Mouse (Mus musculus) spleen, adult 2 months (tissue): ENCODE results near the gene Smad6. TPM values are rescaled to one million over a fixed set of nuclear protein-coding genes. Genes with fewer than 3 reads are reported as not detected.
A peak's percentile ranks its signal among the peaks of the same experiment; 100 is the strongest.

Experiments used
- DNase-seq, 2 experiments: peaks; one replicate each; pipeline versions ENCODE4 v3.0.0 to v3.0.0-alpha.2; 2012 to 2021; ENCODE audit warnings: low spot score in 2 of 2, low read depth in 1 of 2
- H3K27ac ChIP-seq: fragments of 200-500 bp; 2 replicates; pipeline ENCODE4 v1.5.1; 2012; ENCODE audit warnings: low read length, inconsistent platforms; ENCODE audit not compliant: insufficient read depth
- H3K27me3 ChIP-seq: fragments of 200-500 bp; 2 replicates; pipeline ENCODE4 v1.6.1; 2012; ENCODE audit warnings: mild to moderate bottlenecking, moderate library complexity, low read length, inconsistent platforms; ENCODE audit not compliant: control insufficient read depth, insufficient read depth
- H3K36me3 ChIP-seq: fragments of 200-500 bp; 2 replicates; pipeline ENCODE4 v1.6.1; 2012; ENCODE audit warnings: mild to moderate bottlenecking, low read length, inconsistent platforms; ENCODE audit not compliant: control insufficient read depth, insufficient read depth
- H3K4me1 ChIP-seq: fragments of 200-500 bp; 2 replicates; pipeline ENCODE4 v1.6.1; 2011; ENCODE audit warnings: inconsistent platforms; ENCODE audit not compliant: control insufficient read depth, insufficient read depth, insufficient read length
- H3K4me3 ChIP-seq: fragments of 200-500 bp; 2 replicates; pipeline ENCODE4 v1.5.1; 2011; ENCODE audit warnings: mild to moderate bottlenecking, inconsistent platforms; ENCODE audit not compliant: insufficient read depth, insufficient read length; ENCODE audit errors: extremely low read depth
- CTCF ChIP-seq: fragments of 200-500 bp; IDR thresholded peaks from 2 replicates; pipeline ENCODE4 v1.5.1; 2011; ENCODE audit warnings: mild to moderate bottlenecking, inconsistent platforms; ENCODE audit not compliant: insufficient read depth, insufficient read length, insufficient replicate concordance; ENCODE audit errors: extremely low read depth
- POLR2A ChIP-seq: fragments of 200-500 bp; IDR thresholded peaks from 2 replicates; pipeline ENCODE4 v1.6.1; 2011; ENCODE audit warnings: low read depth, low read length, inconsistent platforms
- WGBS: fragments of 180-500 bp; shearing (Covaris S2); methylation state at CpG from one replicate; pipeline ENCODE4 v1.1.7; 2018; 5-methylcytosine and 5-hydroxymethylcytosine counted together
- polyA plus RNA-seq: library from polyadenylated mRNA; depleted of rRNA; stranded (reverse); fragments of >200 nt; gene quantifications from 2 replicates; pipeline ENCODE4 v1.2.3, GENCODE M21; 2012

Smad6 gene
- polyA plus RNA-seq, 1 experiment, result 6.2 TPM

DNA sequence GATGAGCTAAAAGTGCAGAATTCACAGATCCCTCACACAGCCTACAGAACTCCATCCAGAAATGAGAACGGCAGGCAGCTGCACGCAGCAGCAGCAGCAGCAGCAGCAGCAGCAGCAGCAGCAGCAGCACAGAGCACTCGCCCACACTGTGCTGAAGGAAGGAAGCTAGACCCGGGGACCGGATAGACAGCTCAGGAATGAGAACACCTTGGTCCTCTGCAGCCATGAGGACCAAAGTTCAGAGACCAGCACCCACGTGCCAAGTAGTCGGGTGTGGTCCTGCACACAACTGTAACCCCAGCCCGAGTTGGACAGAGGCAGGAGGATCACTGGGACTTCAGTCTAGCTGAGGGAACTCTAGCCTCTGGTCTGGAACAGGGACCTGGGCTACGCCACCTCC, 22.7 kb downstream of the Smad6 start:
- Histone ChIP-seq H3K36me3 (no peaks in the 10 kb centered on the region), H3K4me3 (no peak overlapping the region), H3K27ac (no peak overlapping the region), H3K27me3 (no peaks in the 10 kb centered on the region), H3K4me1 (no peaks in the 10 kb centered on the region)
- DNase-seq, result no peak
- TF ChIP-seq POLR2A (no peak), CTCF (no peak)
- 79% methylated on average over 9 of the region's 9 CpGs for WGBS

DNA sequence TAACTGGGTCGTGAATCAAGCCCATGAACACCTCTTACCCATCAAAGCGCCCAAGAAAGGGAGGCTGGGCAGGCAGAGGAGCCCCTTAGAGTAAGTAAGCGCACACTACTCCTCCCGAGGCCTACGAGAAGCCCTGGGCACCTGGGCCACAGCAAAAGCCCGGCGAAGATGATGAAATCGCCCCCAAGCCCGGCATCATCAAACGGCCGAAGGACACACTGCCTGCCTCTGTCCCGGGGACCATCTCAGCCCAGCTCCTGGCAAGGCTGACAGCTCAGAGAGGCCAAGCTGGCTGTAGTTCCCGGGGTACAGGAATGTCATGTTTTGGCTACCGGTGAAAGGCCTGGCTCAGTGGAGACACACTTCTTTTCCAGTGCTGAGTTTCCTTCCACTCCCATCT, 23.8 kb downstream of the Smad6 start:
- H3K27ac ChIP-seq, result no peak overlapping the region
- 91% methylated on average over 14 of the region's 14 CpGs for WGBS
- H3K27me3 ChIP-seq, result no peaks in the 10 kb centered on the region
- H3K4me1 ChIP-seq, result no peaks in the 10 kb centered on the region
- H3K4me3 ChIP-seq, result no peak overlapping the region
- no peak for DNase-seq
- no peaks in the 10 kb centered on the region for H3K36me3 ChIP-seq
- TF ChIP-seq CTCF, result no peak
- TF ChIP-seq POLR2A, result no peak

DNA sequence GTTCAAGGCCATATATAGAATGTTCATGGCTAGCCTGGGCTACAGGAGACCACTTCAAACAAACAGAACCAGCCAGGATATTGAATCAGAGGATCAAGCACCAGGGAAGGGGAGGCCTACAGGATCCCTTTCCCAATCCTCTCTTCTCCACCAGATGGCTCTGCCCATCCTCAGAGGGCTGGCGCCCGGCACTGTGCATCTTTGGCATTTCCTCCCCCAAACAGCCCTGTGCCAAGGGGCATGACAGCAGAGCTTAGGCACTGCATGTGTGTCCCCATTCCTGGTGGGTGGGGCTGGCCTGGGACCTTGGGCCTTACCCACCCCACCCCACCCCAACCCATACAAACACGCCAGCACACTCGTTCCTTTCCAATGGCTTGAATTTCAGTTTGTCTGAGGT, 24.4 kb downstream of the Smad6 start:
- no peak for TF ChIP-seq CTCF
- TF ChIP-seq POLR2A, result no peak

DNA sequence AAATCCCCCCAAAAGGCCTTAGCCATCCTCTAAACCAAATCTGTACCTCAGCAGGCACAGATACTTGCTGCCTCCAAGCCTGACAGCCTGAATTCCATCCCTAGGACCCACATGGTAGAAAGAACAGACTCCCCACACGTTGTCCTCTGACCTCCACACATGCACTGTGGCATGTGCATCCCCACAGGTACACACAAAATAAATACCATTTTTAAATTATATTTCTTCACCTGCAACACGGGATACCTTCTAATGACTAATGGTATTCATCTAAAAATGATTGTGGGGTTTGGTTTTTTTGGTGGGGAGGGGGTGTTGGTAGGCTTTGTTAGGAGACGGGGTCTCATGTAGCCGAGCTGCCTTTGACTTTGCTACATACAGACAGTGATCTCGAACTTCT, 28.6 kb downstream of the Smad6 start:
- peaks cover 5% of the 10 kb centered on the region; the same call in 1 of the 2 replicates for H3K4me1 ChIP-seq
- TF ChIP-seq POLR2A (no peak), CTCF (no peak)
- H3K4me3 ChIP-seq, result no peak overlapping the region
- H3K27ac ChIP-seq, result no peak overlapping the region
- DNase-seq, result no peak
- WGBS, result 85% methylated on average over 5 of the region's 5 CpGs
- no peaks in the 10 kb centered on the region for H3K27me3 ChIP-seq
- H3K36me3 ChIP-seq, result no peaks in the 10 kb centered on the region

More for the DNA sequence above, 24.4 kb downstream of the Smad6 start:
- no peaks in the 10 kb centered on the region for H3K36me3 ChIP-seq
- WGBS, result 84% methylated on average over 4 of the region's 4 CpGs
- DNase-seq, result no peak
- H3K27me3 ChIP-seq, result no peaks in the 10 kb centered on the region
- H3K4me1 ChIP-seq, result no peaks in the 10 kb centered on the region
- no peak overlapping the region for H3K27ac ChIP-seq
- no peak overlapping the region for H3K4me3 ChIP-seq

DNA sequence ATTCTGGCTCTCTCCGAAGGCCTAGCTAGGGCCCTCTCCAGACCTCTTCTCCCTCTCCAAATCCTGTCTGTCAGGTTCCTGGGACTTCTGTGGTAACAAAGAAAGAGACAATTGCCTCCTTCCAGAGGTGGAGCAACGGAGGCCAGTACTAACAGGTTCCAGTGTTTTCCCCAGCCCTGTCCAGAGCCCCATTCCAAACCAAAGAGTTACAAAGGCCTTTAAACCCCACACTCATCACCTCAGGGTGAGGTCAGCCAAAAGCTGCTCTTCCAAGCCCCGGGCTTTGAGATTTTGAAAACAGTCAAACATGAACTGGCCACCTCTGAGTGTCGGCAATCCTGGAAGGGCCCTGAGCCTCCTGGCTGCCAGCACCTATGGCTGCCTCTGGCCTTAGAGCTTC, 29.1 kb downstream of the Smad6 start:
- Histone ChIP-seq H3K4me1 (peaks cover 5% of the 10 kb centered on the region; the same call in 1 of the 2 replicates), H3K27ac (no peak overlapping the region), H3K36me3 (no peaks in the 10 kb centered on the region), H3K27me3 (no peaks in the 10 kb centered on the region), H3K4me3 (no peak overlapping the region)
- DNase-seq, result no peak
- 87% methylated on average over 4 of the region's 4 CpGs for WGBS
- TF ChIP-seq POLR2A (no peak), CTCF (no peak)

DNA sequence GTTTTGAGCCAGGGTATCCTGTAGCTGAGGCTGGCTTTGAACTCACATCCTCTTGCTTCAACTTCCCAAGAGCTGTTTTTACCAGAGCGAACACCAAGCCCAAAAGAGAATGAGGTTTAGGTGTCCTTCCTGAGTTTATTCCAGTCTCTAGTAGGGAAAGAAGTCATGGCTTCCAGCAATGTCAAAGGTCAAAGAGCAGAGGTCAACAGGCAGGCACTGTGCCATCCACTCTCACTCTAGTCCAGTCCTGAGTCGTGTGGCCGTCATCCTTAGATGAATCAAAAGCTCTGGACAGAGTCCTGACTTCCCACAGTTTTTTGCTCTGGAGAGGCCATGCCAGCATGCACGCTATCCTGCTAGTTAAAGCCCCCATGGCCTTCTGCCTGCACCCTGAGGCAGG, 30.7 kb downstream of the Smad6 start:
- Histone ChIP-seq H3K4me3 (no peak overlapping the region), H3K36me3 (no peaks in the 10 kb centered on the region), H3K4me1 (peaks cover 5% of the 10 kb centered on the region; the same call in 1 of the 2 replicates), H3K27ac (no peak overlapping the region), H3K27me3 (no peaks in the 10 kb centered on the region)
- TF ChIP-seq POLR2A, result no peak
- TF ChIP-seq CTCF, result no peak
- WGBS, result 88% methylated on average over 4 of the region's 4 CpGs
- no peak for DNase-seq

DNA sequence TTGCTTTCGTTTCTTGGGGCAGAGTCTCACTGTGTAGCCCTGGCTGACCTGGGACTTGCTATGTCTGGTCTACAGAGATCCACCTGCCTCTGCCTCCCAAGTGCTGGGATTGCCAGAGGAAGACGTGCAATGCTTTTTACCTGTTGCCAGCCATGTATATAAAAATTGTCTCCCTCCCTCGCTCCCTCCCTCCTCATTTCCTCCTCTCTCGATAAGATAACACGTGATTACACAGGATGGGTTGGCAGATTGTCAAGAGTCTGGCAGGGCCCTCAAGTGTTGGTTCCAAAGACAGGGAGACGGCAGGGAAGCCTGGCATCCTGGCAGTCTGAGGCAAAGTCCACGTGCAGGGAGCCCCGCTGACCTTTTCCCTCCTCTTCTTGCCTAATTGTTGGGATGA, 32.2 kb downstream of the Smad6 start:
- H3K4me3 ChIP-seq, result peak overlapping the region; percentile 20; the same call in 1 of the 2 replicates
- WGBS, result 39% methylated on average over 8 of the region's 8 CpGs
- H3K27ac ChIP-seq, result no peak overlapping the region
- no peak for DNase-seq
- no peaks in the 10 kb centered on the region for H3K36me3 ChIP-seq
- H3K27me3 ChIP-seq, result no peaks in the 10 kb centered on the region
- H3K4me1 ChIP-seq, result peaks cover 5% of the 10 kb centered on the region; the same call in 1 of the 2 replicates
- TF ChIP-seq POLR2A (no peak), CTCF (no peak)
